Mouse (Mus musculus) forebrain, embryonic 16.5 days (tissue): Measurements from ENCODE around the gene Pink1. TPM values are rescaled to one million over a fixed set of nuclear protein-coding genes. Genes with fewer than 3 reads are reported as not detected.

Experiments
- ATAC-seq: fragments of 200-750 bp; cut with Nextera tagmentation; 2 replicates; pipeline ENCODE4 v1.8.0; 2017; ENCODE audit warnings: mild to moderate bottlenecking, moderate library complexity
- H3K27ac ChIP-seq: fragments of 300-500 bp; sonication (generic); 2 replicates; pipeline ENCODE4 v1.5.1; 2014; ENCODE audit warnings: low read length, control low read depth
- H3K27me3 ChIP-seq: fragments of 300-500 bp; sonication (generic); replicated peaks from 2 replicates; pipeline ENCODE4 v1.6.1; 2014; ENCODE audit warnings: low read length; ENCODE audit not compliant: control insufficient read depth, insufficient read depth
- H3K36me3 ChIP-seq: fragments of 300-500 bp; sonication (generic); 2 replicates; pipeline ENCODE4 v1.6.1; 2014; ENCODE audit not compliant: control insufficient read depth, insufficient read depth
- H3K4me1 ChIP-seq: fragments of 300-500 bp; sonication (generic); replicated peaks from 2 replicates; pipeline ENCODE4 v1.6.1; 2014; ENCODE audit warnings: low read length; ENCODE audit not compliant: control insufficient read depth, insufficient read depth
- H3K4me2 ChIP-seq: fragments of 300-500 bp; sonication (generic); 2 replicates; pipeline ENCODE4 v1.6.1; 2014; ENCODE audit warnings: mild to moderate bottlenecking, low read length, control low read depth
- H3K4me3 ChIP-seq: fragments of 300-500 bp; sonication (generic); replicated peaks from 2 replicates; pipeline ENCODE4 v1.5.1; 2014; ENCODE audit warnings: mild to moderate bottlenecking, low read length, control low read depth
- H3K9ac ChIP-seq: fragments of 300-500 bp; sonication (generic); replicated peaks from 2 replicates; pipeline ENCODE4 v1.6.1; 2014; ENCODE audit warnings: low read depth, low read length, control low read depth
- H3K9me3 ChIP-seq: fragments of 300-500 bp; sonication (generic); 2 replicates; pipeline ENCODE4 v1.6.1; 2016; ENCODE audit warnings: low read length; ENCODE audit not compliant: control insufficient read depth
- WGBS: fragments of 180-500 bp; shearing (Covaris S2); extraction: QIAGEN DNeasy Blood & Tissue Kit; methylation state at CpG from one replicate; pipeline ENCODE4 v1.1.7; 2014; 5-methylcytosine and 5-hydroxymethylcytosine counted together
- polyA plus RNA-seq: library from polyadenylated mRNA; unstranded; fragments of >200 nt; fragmentation: Nextera tagmentation; extraction: Ambion mirVana; gene quantifications from 2 replicates; pipeline ENCODE4 v1.2.1, GENCODE M21; 2015

The Pink1 gene
- polyA plus RNA-seq, 1 experiment from 2014 or later = 92.8 TPM

DNA sequence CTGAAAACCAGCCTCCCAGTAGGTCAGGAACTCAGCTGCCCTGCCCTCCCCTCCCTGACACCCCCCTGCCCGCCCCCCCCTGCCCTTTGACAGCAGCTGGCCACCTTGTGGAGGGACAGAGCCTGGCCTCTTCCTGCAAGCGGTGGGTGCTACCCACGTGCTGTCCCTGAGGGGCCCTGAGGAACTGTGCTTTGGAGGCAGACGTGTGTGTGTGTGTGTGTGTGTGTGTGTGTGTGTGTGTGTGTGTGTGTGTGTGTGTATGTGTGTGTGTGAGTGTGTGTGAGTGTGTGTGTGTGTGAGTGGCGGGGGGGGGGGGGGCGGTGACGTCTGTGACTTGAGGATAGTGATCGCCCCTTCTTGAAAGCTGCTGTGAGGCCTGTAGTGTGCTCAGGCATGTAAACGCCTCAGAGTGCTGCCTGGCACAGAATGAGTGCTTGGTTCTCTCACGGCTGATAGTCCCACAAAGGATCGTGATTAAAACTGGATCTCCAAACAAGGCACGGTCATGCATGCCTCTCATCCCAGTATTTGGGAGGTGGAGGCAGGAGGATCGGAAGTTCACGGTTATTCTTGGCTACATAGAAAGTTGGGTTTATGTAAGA is 32.1 kb downstream of the Pink1 start:
- Histone ChIP-seq H3K4me3 (no peak overlapping the region), H3K27ac (peak overlapping the region; percentile 69), H3K9me3 (no peaks in the 10 kb centered on the region), H3K36me3 (no peaks in the 10 kb centered on the region), H3K27me3 (no peaks in the 10 kb centered on the region), H3K9ac (no peak overlapping the region), H3K4me2 (no peak overlapping the region), H3K4me1 (peaks cover 9% of the 10 kb centered on the region)
- no peak for ATAC-seq
- WGBS = 72% methylated on average over 9 of the region's 14 CpGs

GRCm38 (mm10) chr4:138293261-138293948 is 32.7 kb downstream of the Pink1 start:
- H3K27me3 ChIP-seq = no peaks in the 10 kb centered on the region
- no peak overlapping the region for H3K4me2 ChIP-seq
- H3K9ac ChIP-seq = no peak overlapping the region
- H3K36me3 ChIP-seq = no peaks in the 10 kb centered on the region
- H3K9me3 ChIP-seq = no peaks in the 10 kb centered on the region
- H3K4me3 ChIP-seq = no peak overlapping the region
- H3K4me1 ChIP-seq = peaks cover 9% of the 10 kb centered on the region
- peak overlapping the region; percentile 69; the same call in 1 of the 2 replicates for H3K27ac ChIP-seq
- WGBS = 65% methylated on average over 18 of the region's 18 CpGs
- ATAC-seq = peak; percentile 72; the same call in 1 of the 2 replicates

GRCm38 (mm10) chr4:138292028-138292427 is 34.1 kb downstream of the Pink1 start:
- no peak overlapping the region for H3K4me2 ChIP-seq
- H3K9me3 ChIP-seq = no peaks in the 10 kb centered on the region
- H3K27ac ChIP-seq = no peak overlapping the region
- 87% methylated on average over 13 of the region's 13 CpGs for WGBS
- H3K4me1 ChIP-seq = peaks cover 9% of the 10 kb centered on the region
- H3K4me3 ChIP-seq = no peak overlapping the region
- H3K27me3 ChIP-seq = no peaks in the 10 kb centered on the region
- no peak for ATAC-seq
- H3K9ac ChIP-seq = no peak overlapping the region
- no peaks in the 10 kb centered on the region for H3K36me3 ChIP-seq

DNA sequence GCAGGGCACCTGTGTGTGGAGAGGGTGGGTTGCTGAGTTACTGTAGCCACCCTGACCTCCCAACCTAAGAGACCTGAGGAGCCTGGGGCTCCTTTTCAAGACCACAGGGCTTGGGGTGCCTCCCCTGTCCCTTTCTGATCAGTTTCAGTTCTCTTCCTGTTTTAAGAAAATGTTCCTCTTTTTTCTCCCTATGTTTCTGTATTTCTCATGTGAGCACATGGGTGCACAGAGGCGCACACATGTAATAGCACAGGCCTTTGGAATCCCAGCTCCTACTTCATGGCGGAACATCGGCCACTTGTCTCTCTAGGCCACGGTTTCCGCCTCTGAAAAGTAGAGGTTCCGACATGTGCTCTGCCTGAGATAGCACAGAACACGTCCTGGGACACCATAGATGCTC is 37.4 kb downstream of the Pink1 start:
- Histone ChIP-seq H3K4me2 (no peak overlapping the region), H3K9me3 (peaks cover 3% of the 10 kb centered on the region; the same call in 1 of the 2 replicates), H3K4me1 (0 out of 2 replicates have a peak, but pooled peaks cover 4% of the 10 kb centered on the region), H3K27ac (no peak overlapping the region), H3K4me3 (no peak overlapping the region), H3K36me3 (no peaks in the 10 kb centered on the region), H3K27me3 (no peaks in the 10 kb centered on the region), H3K9ac (no peak overlapping the region)
- no peak for ATAC-seq
- WGBS = 90% methylated on average over 7 of the region's 7 CpGs

DNA sequence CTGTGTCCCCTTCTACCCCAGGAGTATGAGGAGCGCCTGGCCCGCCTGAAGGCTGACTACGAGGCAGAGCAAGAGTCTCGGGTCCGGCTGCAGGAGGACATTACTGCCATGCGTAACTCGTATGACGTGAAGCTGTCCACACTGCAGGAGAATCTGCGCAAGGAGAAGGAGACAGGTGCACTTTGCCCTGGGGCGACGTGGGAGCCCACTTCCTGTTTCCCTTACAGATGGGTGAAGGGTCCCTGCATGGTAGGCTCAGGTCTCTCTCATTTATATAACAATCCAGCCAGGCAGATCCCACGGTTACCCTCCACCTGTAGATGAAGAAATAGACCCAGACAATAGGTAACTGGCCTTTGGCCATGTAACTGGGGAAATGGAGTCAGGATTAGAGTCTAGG is 39.7 kb downstream of the Pink1 start:
- H3K4me1 ChIP-seq = no peaks in the 10 kb centered on the region
- no peak overlapping the region for H3K4me2 ChIP-seq
- H3K9me3 ChIP-seq = peaks cover 3% of the 10 kb centered on the region; the same call in 1 of the 2 replicates
- no peaks in the 10 kb centered on the region for H3K36me3 ChIP-seq
- ATAC-seq = no peak
- H3K9ac ChIP-seq = no peak overlapping the region
- H3K4me3 ChIP-seq = no peak overlapping the region
- H3K27ac ChIP-seq = no peak overlapping the region
- WGBS = 88% methylated on average over 12 of the region's 12 CpGs
- no peaks in the 10 kb centered on the region for H3K27me3 ChIP-seq

DNA sequence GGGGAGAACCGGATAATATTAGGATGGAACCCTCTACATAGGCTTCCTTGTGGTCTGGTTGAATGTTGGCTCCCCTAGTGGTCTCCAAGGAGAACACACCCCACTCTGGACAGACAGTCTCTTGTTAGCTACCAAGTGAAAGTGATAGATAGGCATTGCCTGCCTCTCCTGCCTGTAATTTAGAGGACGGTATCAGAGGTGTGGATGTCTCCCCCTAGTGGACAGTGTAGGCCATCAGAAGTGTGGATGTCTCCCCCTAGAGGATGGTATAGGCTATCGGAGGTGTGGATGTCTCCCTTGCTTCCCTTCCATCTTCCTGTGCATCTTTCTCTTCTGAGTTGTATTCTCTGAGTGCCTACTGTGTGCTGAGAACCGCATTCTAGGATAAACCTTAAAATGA is 43.3 kb downstream of the Pink1 start:
- no peaks in the 10 kb centered on the region for H3K4me1 ChIP-seq
- H3K27me3 ChIP-seq = no peaks in the 10 kb centered on the region
- WGBS = 25% methylated on average over 4 of the region's 4 CpGs
- peak; percentile 58 for ATAC-seq
- no peak overlapping the region for H3K27ac ChIP-seq
- H3K36me3 ChIP-seq = no peaks in the 10 kb centered on the region
- H3K4me2 ChIP-seq = no peak overlapping the region
- no peak overlapping the region for H3K9ac ChIP-seq
- H3K9me3 ChIP-seq = peaks cover 3% of the 10 kb centered on the region; the same call in 1 of the 2 replicates
- no peak overlapping the region for H3K4me3 ChIP-seq

DNA sequence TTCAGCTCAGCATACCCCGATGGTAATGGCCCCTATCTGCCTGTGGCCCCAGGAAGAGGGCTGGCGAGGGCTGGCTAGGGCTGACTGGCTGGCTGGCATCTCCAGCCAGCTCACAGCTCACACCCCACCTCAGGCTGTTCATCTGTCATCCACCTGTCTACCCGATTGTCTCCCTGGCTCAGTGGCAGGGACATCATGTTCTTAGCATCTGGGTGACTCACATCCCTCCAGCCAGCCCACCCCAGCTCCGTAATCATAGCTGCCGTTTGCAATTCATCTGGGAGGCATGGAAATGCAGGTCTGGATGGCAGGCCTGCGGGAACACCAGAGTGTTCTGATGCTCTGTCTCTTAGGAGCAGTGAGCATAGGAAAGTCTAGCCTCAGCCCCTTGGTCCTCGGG is 47.8 kb downstream of the Pink1 start:
- Histone ChIP-seq H3K4me1 (no peaks in the 10 kb centered on the region), H3K4me3 (no peak overlapping the region), H3K9ac (no peak overlapping the region), H3K27ac (no peak overlapping the region), H3K27me3 (no peaks in the 10 kb centered on the region), H3K9me3 (no peaks in the 10 kb centered on the region), H3K36me3 (no peaks in the 10 kb centered on the region), H3K4me2 (no peak overlapping the region)
- no peak for ATAC-seq
- 77% methylated on average over 7 of the region's 7 CpGs for WGBS

- no peaks in the 10 kb centered on the region for H3K36me3 ChIP-seq
- H3K27ac ChIP-seq = no peak overlapping the region
- no peaks in the 10 kb centered on the region for H3K9me3 ChIP-seq
- no peak overlapping the region for H3K4me2 ChIP-seq
- H3K4me1 ChIP-seq = peaks cover 6% of the 10 kb centered on the region
- 63% methylated on average over 14 of the region's 14 CpGs for WGBS
- H3K9ac ChIP-seq = no peak overlapping the region
- H3K4me3 ChIP-seq = no peak overlapping the region
- peak; percentile 62; the same call in 1 of the 2 replicates for ATAC-seq
- H3K27me3 ChIP-seq = no peaks in the 10 kb centered on the region
Measured at GRCm38 (mm10) chr4:138272011-138272997, 53.8 kb downstream of the Pink1 start.

- whole genome bisulfite sequencing = 89% methylated on average over 10 of the region's 10 CpGs
- no peak overlapping the region for H3K4me3 ChIP-seq
- H3K36me3 ChIP-seq = no peaks in the 10 kb centered on the region
- H3K9me3 ChIP-seq = no peaks in the 10 kb centered on the region
- peaks cover 6% of the 10 kb centered on the region for H3K4me1 ChIP-seq
- no peaks in the 10 kb centered on the region for H3K27me3 ChIP-seq
- H3K9ac ChIP-seq = no peak overlapping the region
- H3K27ac ChIP-seq = no peak overlapping the region
- no peak overlapping the region for H3K4me2 ChIP-seq
- ATAC-seq = no peak
Measured at GRCm38 (mm10) chr4:138267869-138268268, 58.2 kb downstream of the Pink1 start.
